Mouse (Mus musculus) gastrocnemius, postnatal 14 days (tissue): ENCODE measurements around the gene Cbln3. TPM values are rescaled to one million over a fixed set of nuclear protein-coding genes. Genes with fewer than 3 reads are reported as not detected.

ENCODE experiments used
- DNase-seq: peaks from one replicate; pipeline ENCODE4 v3.0.0; 2021; ENCODE audit warnings: mixed read lengths
- intact Hi-C: fragments of 180-260 bp; cut with DNase I; formaldehyde crosslinking; loops from one replicate; pipeline ENCODE4 v1.15.1; 2025; ENCODE audit warnings: low total_unique reads
- long read RNA-seq, 2 experiments: library from polyadenylated mRNA; stranded (forward); transcript quantifications; one replicate each; pipeline ENCODE4 v2.0.0; 2021
- total RNA-seq, 2 experiments: library from RNA; stranded (reverse); gene quantifications; 2 replicates each; pipeline ENCODE4 v1.2.3; 2021

Cbln3 gene
- under 1 TPM; 0.11 to 0.12 TPM for total RNA-seq
- long read RNA-seq, experiment 1: 0 reads
- long read RNA-seq, experiment 2: 0 reads

DNA sequence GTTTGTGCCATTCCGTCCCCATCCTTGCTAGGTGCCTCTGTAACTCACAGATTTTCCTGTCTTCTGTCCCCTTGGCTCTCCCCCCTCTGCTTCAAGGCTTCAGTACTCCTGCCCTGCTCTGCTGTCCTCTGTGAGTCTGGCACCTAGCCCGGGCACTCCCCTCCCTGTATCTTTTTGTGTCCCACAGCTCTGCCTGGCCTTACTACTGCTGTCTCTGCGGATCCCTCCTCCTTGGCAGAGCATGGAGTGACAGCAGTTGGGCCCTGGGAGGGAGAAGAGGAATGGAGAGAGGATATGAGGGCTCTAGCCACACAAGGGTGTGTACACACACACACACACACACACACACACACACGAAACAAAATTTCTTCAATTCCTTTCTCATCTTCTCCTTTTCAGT, at the start of gene Cbln3:
Cbln3 (minus strand) TSS at position 227 of the 400 bp plus-strand sequence.
- peak; percentile 73 for DNase-seq
- intact Hi-C loops: no loop called here

DNA sequence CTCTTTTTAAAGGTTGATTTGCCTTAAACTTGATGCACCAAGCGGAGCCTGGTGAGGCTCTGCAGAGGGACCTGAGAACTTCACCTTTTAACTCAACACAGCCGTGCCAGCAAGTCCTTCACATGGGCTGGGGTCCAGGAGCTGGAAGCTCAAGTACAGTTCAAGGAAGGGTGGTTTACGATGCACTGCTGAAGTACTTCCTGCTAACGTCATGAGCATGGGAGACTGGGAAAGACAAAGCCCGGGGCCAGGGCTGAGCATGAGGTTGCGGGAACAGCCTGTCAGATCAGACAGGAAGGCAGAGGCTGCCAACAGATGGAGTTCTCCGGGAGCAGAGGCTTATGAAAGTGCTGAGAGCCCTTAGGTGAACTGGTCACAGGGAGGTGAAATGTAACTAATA, 49.4 kb upstream of the Cbln3 start:
- peak; percentile 24 for DNase-seq
- intact Hi-C loops: no loop called here

DNA sequence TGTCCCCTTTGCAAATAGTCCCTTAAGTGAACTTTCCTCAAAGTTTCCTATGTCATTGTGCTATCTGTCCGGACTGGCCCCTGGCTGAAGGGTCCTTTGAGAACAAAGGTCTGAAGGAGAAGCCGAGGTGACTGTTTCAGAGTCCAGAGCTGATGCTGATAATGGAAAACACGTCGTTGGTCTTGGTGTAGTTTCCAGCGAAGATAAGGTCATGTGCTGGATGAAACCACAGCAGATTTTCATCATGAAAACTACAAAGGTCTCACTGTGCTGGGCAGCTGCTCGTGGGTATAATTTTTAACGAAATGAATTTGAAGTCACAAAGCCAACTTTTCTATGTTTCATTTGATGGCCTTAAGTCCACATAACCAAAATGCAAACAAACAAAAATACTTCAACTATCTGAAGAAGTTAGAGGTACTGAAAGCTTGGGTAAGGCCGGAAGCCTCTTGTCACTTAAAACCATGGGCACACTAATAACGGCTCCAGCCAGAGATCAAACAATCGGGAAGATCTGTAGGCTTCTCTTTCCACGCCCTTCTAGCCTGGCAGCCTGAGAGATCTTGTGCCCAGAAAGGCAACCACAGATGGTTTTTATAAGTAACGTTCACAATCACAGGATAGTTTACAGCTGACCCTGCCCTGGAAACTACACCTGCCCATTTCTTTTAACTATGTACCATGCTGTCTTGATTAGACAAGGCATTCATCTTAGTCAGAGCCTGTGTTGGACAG, 45.2 kb upstream of the Cbln3 start:
- intact Hi-C loops: no loop called here
- no peak for DNase-seq

DNA sequence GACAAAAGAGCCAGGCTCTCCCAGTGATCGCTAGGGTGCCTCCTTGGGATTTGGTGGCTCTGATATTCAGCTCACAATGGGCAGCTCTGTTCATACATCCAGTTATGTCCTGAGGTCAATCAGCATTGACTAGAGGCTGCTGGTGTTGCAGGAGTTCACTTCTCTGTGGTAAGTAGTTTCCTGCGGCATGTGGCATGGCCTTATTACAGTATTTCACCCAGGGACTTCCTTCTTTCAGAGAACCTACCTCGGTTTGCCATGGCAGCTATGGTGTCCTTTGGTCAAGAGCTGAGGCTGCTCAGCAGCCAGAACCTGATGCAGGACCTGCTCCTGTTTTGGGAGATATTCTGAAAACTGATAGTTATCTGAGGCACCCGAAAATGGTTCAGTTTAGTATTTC, 42.7 kb upstream of the Cbln3 start:
- DNase-seq: no peak
- intact Hi-C loops: no loop called here

DNA sequence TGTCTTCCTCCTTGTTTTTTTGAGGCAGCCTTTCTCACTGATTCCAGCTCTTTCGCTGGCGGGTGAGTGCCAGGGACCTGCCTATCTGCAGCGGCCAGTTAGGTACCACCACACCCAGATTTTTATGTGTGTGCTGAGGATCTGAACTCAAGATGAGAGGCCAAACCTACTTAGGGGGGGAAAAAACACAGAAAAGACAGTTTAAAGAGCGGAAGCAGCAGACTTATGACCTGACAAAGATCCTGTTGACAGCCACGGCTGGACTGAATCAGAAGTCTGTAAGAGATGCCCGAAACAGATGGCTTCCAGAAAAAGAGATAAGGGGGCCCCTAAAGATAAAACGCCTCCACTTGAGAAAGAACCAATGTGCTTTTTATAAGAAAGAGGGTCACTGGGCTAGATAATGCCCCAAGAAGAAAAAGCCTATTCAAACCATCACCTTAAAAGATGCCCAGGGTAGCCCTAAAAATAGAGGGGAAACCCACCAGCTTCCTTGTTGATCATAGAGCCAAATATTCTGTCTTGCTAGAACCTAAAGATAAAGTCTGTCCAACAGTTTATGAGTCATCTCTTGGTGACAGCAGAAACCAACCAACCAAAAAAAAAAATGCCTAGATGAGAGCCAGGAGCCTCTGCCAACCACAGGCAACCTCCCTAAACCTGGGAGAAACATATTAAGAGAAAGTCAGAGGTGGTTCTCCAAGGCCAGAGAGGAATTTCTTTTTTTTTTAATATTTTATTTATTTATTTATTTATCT, 38.5 kb upstream of the Cbln3 start:
- no peak for DNase-seq
- intact Hi-C loops: no loop called here

DNA sequence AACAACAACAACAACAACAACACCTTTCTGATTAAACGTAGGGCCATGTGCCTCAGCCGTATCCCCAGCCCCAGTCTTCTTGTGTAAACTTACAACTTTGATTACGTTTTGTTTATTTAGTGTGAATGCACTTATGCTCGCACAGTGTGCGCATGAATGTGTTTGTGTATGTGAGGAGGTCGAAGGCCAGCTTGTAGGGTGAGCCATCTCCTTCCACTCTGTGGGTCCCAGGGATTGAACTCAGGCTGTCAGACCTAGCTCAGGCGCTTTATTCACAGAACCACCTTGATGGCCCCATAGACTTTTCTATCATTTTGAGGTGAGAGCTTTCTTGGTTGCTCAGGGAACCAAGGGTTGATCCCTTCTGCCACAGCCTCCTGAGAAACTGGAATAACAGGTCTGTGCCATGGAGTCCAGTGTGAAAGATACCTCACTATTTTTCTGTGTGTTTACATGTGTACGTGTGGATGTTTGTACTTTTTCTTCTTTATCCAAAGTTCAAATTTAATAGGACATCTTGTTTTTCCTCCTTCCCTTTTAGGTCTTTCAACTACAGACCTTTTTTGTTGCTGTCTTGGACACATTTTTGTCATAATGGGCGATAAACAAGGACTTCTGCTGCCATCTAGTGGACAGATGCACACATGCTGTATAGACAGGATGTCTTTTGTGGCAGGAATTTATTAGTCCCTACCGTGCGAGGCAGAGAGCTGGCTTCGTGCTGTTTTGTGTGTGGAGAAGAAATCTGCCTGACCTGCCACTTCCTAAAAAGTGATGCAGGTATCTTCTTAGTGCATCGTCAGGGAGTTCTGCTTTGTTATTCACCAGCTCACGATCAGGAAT, 34.3 kb upstream of the Cbln3 start:
- DNase-seq: peak; percentile 66
- intact Hi-C loops: loop anchor here (5.0 kb wide), 1 partner anchor 96 kb away; the partner anchor contains the start of gene Nfatc4

DNA sequence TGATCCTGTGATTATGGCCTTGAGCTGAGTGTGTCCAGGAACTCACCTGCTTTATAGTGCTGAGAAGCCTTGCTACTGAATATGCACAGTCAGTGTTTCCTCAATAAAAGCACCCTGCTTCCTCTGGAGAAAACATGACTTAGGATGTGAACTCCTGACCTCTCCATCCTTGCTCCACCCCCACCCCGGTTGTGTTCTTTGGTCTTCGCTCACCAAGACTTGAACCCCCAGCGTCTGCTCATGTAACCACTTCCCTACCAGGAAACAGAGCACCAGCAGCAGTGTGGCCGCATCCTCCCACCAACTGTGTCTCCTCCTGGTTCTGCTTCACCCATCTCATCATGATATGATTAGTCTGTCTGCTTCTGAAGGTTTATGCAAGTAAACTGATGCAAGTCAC, 29.2 kb upstream of the Cbln3 start:
- intact Hi-C loops: loop anchor here (2.0 kb wide), 1 partner anchor 41 kb away; no protein-coding TSS in a partner anchor
- no peak for DNase-seq

DNA sequence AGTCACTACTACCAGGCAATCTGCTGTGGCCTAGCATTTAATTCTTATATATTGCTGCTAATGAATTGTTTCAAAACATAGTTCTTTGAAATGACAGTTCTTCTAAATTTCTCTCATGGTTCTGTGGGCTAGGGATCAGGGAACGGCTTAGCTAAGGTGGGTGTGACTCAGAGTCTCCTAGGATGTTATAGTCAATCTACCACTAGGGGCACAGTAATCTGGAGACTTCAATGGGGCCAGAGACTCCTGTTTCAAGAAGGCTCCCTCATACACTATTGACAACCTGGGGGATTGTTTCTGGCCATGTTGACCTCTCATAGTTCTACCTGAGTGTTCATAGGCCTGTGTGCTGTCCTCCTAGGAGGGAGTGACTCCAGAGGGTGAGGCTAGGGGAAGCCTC, 21.3 kb upstream of the Cbln3 start:
- intact Hi-C loops: no loop called here
- DNase-seq: no peak

DNA sequence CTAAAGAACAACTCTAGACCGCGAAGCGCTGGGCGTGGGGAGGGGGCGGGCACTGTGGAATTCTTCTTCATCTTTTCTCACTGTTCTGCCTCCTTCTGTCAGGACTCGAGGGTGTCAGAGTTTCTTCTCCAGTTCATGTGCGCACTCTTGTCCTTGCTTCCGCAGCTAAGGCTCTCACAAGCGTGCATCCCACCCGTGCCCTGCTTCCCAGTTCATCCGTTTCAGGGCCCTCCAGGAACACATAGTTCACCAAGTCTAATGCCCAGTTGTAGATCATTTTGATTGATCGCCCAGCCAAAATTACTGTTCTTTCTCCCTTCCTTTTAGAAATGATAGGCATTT, 16.2 kb upstream of the Cbln3 start:
- intact Hi-C loops: no loop called here

DNA sequence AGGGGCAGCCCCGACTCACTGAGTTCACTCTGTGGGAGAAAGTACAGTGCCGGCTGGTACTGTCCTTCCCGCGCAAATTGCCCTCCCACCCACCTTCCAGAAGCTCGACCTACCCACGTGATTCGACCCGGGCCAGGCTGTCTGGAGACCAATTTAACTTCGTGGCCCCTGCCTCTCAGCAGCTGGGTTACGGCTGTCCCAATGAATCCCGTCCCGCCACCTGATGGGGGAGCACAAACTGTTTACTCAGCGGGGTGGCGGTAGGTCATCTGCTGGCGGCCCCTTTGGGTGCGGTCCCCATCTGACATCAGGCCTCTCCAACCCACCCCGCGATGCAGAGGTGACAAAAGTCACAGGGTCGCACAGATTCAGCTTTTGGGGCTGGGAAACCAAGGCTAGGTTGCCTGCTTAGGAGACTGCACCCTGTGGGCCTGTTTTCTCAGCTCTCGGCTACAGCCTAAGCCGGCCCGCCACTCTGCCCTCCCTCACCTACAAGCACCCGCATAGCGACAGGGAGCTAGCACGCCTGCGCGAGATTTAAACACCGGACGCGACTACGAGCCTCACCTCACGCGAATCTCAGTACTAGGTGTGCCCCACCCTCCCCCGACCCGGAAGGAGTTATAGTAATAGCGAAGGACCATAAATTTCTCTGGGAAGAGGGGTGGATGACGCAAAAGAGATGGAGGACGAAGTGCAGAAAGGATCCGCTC, 15.7 kb upstream of the Cbln3 start, which contains the start of gene Sdr39u1:
Sdr39u1 (minus strand) TSS at position 593 of the 713 bp plus-strand sequence.
- DNase-seq: peak; percentile 85
- intact Hi-C loops: no loop called here

More for the DNA sequence above, 16.2 kb upstream of the Cbln3 start:
- no peak for DNase-seq

DNA sequence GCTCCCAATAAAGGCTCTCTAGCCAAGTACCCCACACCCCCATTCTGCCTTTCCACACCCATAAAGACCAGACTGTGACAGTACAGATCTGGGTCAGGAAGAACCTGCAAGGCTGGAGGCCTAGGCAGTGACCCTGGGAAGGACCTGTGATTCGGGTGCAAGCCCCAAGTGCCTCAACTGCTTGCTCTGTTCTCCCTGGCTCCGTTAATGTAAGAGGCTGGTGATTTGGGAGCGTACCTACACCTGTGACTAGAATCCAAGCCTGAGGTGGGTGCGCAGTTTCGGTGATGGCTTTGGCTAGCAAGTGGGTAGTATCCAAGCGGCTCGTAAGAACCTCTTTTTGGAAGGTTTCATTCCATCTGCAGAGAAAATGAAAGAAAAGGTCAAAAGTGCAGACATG, 14.8 kb upstream of the Cbln3 start:
- no peak for DNase-seq
- intact Hi-C loops: no loop called here

DNA sequence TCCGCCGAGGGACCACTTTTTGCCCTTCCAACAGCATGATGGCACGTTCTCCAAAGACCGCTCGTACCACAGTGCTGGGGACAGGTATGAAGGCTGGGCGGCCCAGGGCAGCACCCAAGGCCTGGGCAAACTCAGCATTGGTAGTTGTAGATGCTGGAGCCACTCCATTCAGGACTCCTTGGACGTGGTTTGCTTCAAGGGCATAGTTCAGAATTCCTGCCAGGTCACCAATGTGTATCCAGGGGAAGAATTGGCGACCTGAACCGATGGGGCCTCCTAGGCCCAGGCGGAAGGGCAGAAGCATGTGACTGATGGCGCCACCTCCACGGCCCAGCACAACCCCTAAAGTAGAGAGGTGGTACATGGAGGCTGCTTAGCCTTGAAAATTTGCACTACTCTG, 13.5 kb upstream of the Cbln3 start:
- DNase-seq: no peak
- intact Hi-C loops: no loop called here

DNA sequence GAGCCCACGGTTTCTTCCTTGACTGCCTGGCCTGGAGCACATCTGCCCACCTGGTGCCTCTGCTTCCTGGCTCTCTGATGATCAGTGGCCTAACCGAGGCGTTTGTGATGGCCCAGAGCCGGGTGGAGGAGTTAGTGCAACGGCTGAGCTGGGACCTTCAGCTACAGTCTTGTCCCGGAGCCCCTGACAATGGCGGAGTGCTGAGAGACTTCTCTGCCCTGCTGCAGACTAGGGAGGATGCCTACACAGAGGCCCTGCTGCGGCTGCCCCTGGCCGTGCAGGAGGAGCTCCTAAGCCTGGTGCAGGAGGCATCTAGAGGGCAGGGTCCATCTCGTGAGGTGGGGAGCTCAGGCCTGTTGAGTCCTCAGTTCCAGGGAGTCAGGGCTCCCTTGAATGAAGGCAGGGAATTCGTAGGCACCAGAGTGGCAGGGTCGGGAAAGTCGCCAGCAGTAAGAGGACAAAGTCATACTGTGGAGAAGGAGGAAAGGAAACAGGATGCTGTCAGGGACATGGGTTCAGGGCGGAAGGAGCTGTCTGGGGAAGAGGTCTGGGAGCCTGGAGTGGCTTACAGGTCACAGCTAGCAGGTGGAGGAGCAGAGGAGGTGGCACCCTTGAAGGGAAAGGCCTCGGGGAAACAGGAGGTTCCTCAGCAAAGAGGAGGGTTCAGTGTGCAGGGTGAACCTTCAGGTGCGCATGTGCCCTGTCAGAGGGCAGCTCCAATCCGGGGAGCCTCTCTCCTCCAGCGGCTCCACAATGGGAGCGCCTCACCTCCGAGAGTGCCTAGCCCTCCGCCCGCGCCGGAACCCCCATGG, 2.6 kb upstream of the Cbln3 start:
- DNase-seq: no peak
- intact Hi-C loops: no loop called here

DNA sequence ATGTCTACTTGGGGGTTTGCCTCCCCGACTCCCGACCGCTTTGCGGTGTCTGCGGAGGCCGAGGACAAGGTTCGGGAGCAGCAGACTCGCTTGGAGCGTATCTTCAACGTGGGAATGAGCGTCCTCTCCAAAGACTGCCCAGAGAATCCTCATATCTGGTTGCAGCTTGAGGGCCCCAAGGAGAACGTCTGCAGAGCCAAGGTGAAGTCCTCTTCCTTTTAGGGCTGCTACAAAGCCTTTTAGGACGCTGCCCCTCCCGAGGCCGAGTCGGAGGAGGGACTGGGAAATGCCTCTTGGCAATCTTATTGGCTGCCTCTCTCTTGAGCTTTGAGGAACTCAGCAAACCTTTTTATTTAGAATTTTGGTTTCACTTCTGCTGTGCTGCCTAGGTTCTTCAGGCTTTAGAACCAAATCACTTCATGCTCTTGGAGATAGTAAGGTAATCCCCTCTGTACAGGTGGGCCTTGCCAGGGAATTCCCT, 1.6 kb upstream of the Cbln3 start:
- intact Hi-C loops: no loop called here
- peak; percentile 58 for DNase-seq

DNA sequence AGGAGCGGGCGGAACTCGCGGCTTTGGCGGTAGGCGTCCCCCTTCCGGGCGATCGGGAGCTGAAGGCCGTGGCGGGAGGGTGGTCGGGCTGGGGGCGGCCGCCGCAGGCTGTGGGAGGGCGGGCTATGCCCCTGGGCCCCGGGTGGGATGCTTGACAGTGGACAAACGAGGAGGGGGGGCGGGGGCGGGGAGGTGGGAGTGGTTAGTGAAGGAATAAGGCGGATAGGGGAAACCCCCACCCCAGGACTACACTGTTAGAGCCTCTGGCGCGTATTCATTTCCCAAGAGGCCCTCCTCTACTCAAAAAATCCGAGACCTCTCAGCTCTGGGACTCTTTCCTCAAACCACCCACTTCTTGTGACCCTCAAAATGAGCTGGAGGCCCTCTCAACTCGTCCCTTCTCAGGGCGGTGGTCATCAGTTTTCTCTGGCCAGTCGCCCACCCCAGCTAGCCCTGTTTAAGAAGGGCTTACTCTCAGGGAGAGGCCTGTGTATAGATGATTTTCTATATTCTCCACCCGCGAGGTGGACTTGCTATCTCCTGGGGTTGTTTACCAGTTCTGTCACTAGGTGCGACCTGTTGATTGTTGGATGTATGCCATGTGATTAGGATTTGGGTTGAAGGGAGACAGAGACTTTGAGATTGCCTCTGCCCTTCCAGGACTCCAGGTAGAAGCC, 1.1 kb upstream of the Cbln3 start:
- no peak for DNase-seq
- intact Hi-C loops: no loop called here

DNA sequence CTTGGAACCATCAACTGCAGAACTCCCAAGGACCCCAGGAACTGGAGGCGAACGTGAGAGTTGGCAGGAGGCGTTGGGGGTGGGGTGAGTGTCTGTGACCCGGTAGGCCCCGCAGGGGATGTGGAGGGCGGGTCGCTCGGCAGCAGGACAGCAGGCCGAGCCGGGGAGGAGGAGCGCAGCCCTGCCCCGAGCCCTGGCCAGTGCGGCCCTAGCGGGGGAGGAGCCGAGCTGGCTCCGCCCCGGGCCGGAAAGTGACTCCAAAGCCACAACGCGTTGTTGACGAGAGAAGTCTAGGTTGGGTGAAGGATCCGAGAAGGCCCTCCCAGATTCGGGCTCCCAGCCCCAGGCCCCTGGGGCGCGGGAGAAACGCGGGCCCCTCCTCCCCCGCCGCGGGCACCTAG, 521 bp upstream of the Cbln3 start, which contains the start of gene Khnyn:
Khnyn (plus strand) TSS at position 235 of the 401 bp plus-strand sequence.
- peak; percentile 95 for DNase-seq
- intact Hi-C loops: no loop called here

DNA sequence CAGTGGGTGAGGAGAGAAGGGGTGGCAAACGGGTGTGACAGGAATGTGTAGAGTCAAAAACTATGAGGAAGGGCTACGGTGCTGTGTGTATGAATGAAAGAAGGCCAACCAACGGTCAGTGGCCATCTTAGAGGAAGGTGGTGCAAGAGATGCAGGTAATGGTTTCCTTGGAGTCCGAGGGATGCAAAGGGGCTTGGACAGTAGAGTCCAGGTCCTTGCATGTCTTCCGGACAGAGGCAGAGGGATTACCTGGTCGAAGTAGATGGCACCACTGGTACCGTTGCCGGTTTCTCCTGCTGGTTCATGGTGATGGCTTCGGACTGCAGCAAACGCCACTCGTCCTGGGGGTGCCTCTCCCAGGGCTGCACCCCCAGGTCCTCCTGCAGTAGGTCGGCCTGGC, 529 bp downstream of the Cbln3 start:
- intact Hi-C loops: no loop called here
- no peak for DNase-seq

DNA sequence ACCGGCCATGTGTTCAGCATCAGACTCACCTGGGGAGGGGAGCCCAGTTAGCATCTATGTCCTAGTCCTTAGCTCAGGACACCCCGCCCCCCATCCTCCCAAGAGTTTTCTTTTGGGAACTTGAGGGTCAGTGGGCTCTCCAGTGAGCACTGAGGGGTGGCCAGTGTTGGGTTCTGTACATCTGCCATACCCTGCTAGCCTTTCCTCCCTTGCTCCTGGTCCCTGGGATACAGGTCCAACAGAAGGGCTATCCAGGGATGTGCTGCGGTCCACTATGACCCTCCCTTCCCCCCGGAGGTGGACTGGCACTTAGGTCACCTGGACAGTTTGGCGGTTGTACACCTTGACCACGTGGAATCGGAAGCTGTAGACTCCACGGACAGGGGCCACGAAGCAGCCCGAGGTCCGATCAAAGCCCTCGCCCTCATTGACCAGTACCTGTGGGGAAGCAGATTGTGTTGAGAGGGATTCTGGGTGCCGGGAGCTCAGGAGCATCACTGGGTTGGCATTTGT, 987 bp downstream of the Cbln3 start:
- no peak for DNase-seq
- intact Hi-C loops: no loop called here
